Mouse (Mus musculus) embryonic facial prominence, embryonic 11.5 days (tissue): ENCODE measurements around the gene Blm. TPM values are rescaled to one million over a fixed set of nuclear protein-coding genes. Genes with fewer than 3 reads are reported as not detected.

ENCODE experiments used
- ATAC-seq: fragments of 200-750 bp; cut with Nextera tagmentation; replicated peaks from 2 replicates; pipeline ENCODE4 v1.8.0; 2017; ENCODE audit warnings: low read depth; ENCODE audit not compliant: insufficient number of reproducible peaks, low FRiP score, low TSS enrichment
- DNase-seq: peaks from one replicate; pipeline ENCODE4 v3.0.0-alpha.2; 2015; ENCODE audit warnings: low spot score
- H3K27ac ChIP-seq: fragments of 300-500 bp; sonication (generic); replicated peaks from 2 replicates; pipeline ENCODE4 v1.5.1; 2014; ENCODE audit warnings: mild to moderate bottlenecking, low read depth, low read length, control low read depth
- H3K27me3 ChIP-seq: fragments of 300-500 bp; sonication (generic); 2 replicates; pipeline ENCODE4 v1.6.1; 2014; ENCODE audit warnings: mild to moderate bottlenecking, low read length, moderate library complexity, mixed read lengths; ENCODE audit not compliant: control insufficient read depth, insufficient read depth
- H3K36me3 ChIP-seq: fragments of 300-500 bp; sonication (generic); replicated peaks from 2 replicates; pipeline ENCODE4 v1.6.1; 2014; ENCODE audit warnings: low read depth, mild to moderate bottlenecking, low read length, moderate library complexity, mixed read lengths; ENCODE audit not compliant: control insufficient read depth, insufficient read depth
- H3K4me1 ChIP-seq: fragments of 300-500 bp; sonication (generic); 2 replicates; pipeline ENCODE4 v1.6.1; 2014; ENCODE audit warnings: low read length, mixed read lengths; ENCODE audit not compliant: control insufficient read depth, insufficient read depth
- H3K4me2 ChIP-seq: fragments of 300-500 bp; sonication (generic); 2 replicates; pipeline ENCODE4 v1.6.1; 2014; ENCODE audit warnings: low read depth, mild to moderate bottlenecking, control low read depth, low read length, moderate library complexity
- H3K4me3 ChIP-seq: fragments of 300-500 bp; sonication (generic); 2 replicates; pipeline ENCODE4 v1.5.1; 2014; ENCODE audit warnings: low read depth, low read length, control low read depth
- H3K9ac ChIP-seq: fragments of 300-500 bp; sonication (generic); replicated peaks from 2 replicates; pipeline ENCODE4 v1.6.1; 2014; ENCODE audit warnings: mild to moderate bottlenecking, control low read depth, low read length
- H3K9me3 ChIP-seq: fragments of 300-500 bp; sonication (generic); replicated peaks from 2 replicates; pipeline ENCODE4 v1.6.1; 2016; ENCODE audit warnings: mild to moderate bottlenecking, low read length, inconsistent platforms, mixed read lengths; ENCODE audit not compliant: control insufficient read depth
- WGBS: fragments of 180-500 bp; shearing (Covaris S2); extraction: QIAGEN DNeasy Blood & Tissue Kit; methylation state at CpG from one replicate; pipeline ENCODE4 v1.1.7; 2014; 5-methylcytosine and 5-hydroxymethylcytosine counted together
- polyA plus RNA-seq: library from polyadenylated mRNA; unstranded; fragments of >200 nt; fragmentation: Nextera tagmentation; extraction: Ambion mirVana; gene quantifications from 2 replicates; pipeline ENCODE4 v1.2.1, GENCODE M21; 2014

The Blm gene
- polyA plus RNA-seq, 1 experiment from 2014 or later = 45.9 TPM

GRCm38 (mm10) chr7:80427730-80428129 lies 107.2 kb downstream of the Blm start:
- H3K27me3 ChIP-seq = no peaks in the 10 kb centered on the region
- no peak overlapping the region for H3K27ac ChIP-seq
- no peak overlapping the region for H3K4me3 ChIP-seq
- DNase-seq = no peak
- no peaks in the 10 kb centered on the region for H3K9me3 ChIP-seq
- WGBS = 87% methylated on average over 5 of the region's 5 CpGs
- no peaks in the 10 kb centered on the region for H3K36me3 ChIP-seq
- no peak overlapping the region for H3K9ac ChIP-seq
- no peak for ATAC-seq
- H3K4me2 ChIP-seq = no peak overlapping the region
- no peaks in the 10 kb centered on the region for H3K4me1 ChIP-seq

GRCm38 (mm10) chr7:80426363-80426762 lies 108.6 kb downstream of the Blm start:
- ATAC-seq = no peak
- Histone ChIP-seq H3K4me1 (no peaks in the 10 kb centered on the region), H3K9ac (no peak overlapping the region), H3K27ac (no peak overlapping the region), H3K9me3 (no peaks in the 10 kb centered on the region), H3K27me3 (no peaks in the 10 kb centered on the region), H3K4me2 (no peak overlapping the region), H3K36me3 (no peaks in the 10 kb centered on the region), H3K4me3 (no peak overlapping the region)
- WGBS = 74% methylated on average over 7 of the region's 7 CpGs
- no peak for DNase-seq

GRCm38 (mm10) chr7:80424722-80425121 lies 110.2 kb downstream of the Blm start:
- Histone ChIP-seq H3K9me3 (no peaks in the 10 kb centered on the region), H3K27ac (no peak overlapping the region), H3K27me3 (no peaks in the 10 kb centered on the region), H3K4me2 (no peak overlapping the region), H3K4me1 (no peaks in the 10 kb centered on the region), H3K4me3 (no peak overlapping the region), H3K36me3 (no peaks in the 10 kb centered on the region), H3K9ac (no peak overlapping the region)
- DNase-seq = no peak
- no peak for ATAC-seq
- 73% methylated on average over 6 of the region's 6 CpGs for WGBS

- Histone ChIP-seq H3K9me3 (no peaks in the 10 kb centered on the region), H3K4me3 (no peak overlapping the region), H3K4me1 (no peaks in the 10 kb centered on the region), H3K9ac (no peak overlapping the region), H3K27me3 (no peaks in the 10 kb centered on the region), H3K27ac (no peak overlapping the region), H3K4me2 (no peak overlapping the region), H3K36me3 (no peaks in the 10 kb centered on the region)
- DNase-seq (no peak), ATAC-seq (no peak)
- WGBS = 25% methylated on average over 20 of the region's 20 CpGs
These were observed 112.0 kb downstream of the Blm start for GRCm38 (mm10) chr7:80422759-80423480.

GRCm38 (mm10) chr7:80421576-80421975 lies 113.3 kb downstream of the Blm start:
- Histone ChIP-seq H3K4me1 (no peaks in the 10 kb centered on the region), H3K9me3 (no peaks in the 10 kb centered on the region), H3K9ac (no peak overlapping the region), H3K4me2 (no peak overlapping the region), H3K4me3 (no peak overlapping the region), H3K36me3 (no peaks in the 10 kb centered on the region), H3K27ac (no peak overlapping the region), H3K27me3 (no peaks in the 10 kb centered on the region)
- DNase-seq = no peak
- no peak for ATAC-seq
- 88% methylated on average over 6 of the region's 6 CpGs for WGBS

GRCm38 (mm10) chr7:80420586-80420985 lies 114.3 kb downstream of the Blm start:
- H3K36me3 ChIP-seq = no peaks in the 10 kb centered on the region
- H3K27ac ChIP-seq = no peak overlapping the region
- H3K4me2 ChIP-seq = no peak overlapping the region
- H3K27me3 ChIP-seq = no peaks in the 10 kb centered on the region
- H3K9ac ChIP-seq = no peak overlapping the region
- H3K4me3 ChIP-seq = no peak overlapping the region
- ATAC-seq (no peak), DNase-seq (no peak)
- no peaks in the 10 kb centered on the region for H3K4me1 ChIP-seq
- H3K9me3 ChIP-seq = no peaks in the 10 kb centered on the region
- WGBS = 90% methylated on average over 4 of the region's 4 CpGs

GRCm38 (mm10) chr7:80419278-80419677 lies 115.6 kb downstream of the Blm start:
- no peak overlapping the region for H3K27ac ChIP-seq
- H3K4me1 ChIP-seq = no peaks in the 10 kb centered on the region
- H3K36me3 ChIP-seq = no peaks in the 10 kb centered on the region
- 63% methylated on average over 3 of the region's 3 CpGs for WGBS
- no peaks in the 10 kb centered on the region for H3K9me3 ChIP-seq
- no peak for ATAC-seq
- DNase-seq = no peak
- H3K4me2 ChIP-seq = no peak overlapping the region
- no peaks in the 10 kb centered on the region for H3K27me3 ChIP-seq
- H3K9ac ChIP-seq = no peak overlapping the region
- H3K4me3 ChIP-seq = no peak overlapping the region

GRCm38 (mm10) chr7:80418036-80418435 lies 116.9 kb downstream of the Blm start:
- Histone ChIP-seq H3K27ac (no peak overlapping the region), H3K4me3 (no peak overlapping the region), H3K27me3 (no peaks in the 10 kb centered on the region), H3K4me1 (no peaks in the 10 kb centered on the region), H3K9me3 (no peaks in the 10 kb centered on the region), H3K9ac (no peak overlapping the region), H3K36me3 (no peaks in the 10 kb centered on the region), H3K4me2 (no peak overlapping the region)
- no peak for ATAC-seq
- WGBS = 81% methylated on average over 3 of the region's 3 CpGs
- no peak for DNase-seq
